Mouse (Mus musculus) right cerebral cortex, postnatal 10 days (tissue): ENCODE data around the gene Myo10.
A peak's percentile ranks its signal among the peaks of the same experiment; 100 is the strongest.

Experiments used
- DNase-seq, 2 experiments: peaks; one replicate each; pipeline ENCODE4 v3.0.0; 2021; ENCODE audit warnings: low spot score in 2 of 2

Gene Myo10

DNA sequence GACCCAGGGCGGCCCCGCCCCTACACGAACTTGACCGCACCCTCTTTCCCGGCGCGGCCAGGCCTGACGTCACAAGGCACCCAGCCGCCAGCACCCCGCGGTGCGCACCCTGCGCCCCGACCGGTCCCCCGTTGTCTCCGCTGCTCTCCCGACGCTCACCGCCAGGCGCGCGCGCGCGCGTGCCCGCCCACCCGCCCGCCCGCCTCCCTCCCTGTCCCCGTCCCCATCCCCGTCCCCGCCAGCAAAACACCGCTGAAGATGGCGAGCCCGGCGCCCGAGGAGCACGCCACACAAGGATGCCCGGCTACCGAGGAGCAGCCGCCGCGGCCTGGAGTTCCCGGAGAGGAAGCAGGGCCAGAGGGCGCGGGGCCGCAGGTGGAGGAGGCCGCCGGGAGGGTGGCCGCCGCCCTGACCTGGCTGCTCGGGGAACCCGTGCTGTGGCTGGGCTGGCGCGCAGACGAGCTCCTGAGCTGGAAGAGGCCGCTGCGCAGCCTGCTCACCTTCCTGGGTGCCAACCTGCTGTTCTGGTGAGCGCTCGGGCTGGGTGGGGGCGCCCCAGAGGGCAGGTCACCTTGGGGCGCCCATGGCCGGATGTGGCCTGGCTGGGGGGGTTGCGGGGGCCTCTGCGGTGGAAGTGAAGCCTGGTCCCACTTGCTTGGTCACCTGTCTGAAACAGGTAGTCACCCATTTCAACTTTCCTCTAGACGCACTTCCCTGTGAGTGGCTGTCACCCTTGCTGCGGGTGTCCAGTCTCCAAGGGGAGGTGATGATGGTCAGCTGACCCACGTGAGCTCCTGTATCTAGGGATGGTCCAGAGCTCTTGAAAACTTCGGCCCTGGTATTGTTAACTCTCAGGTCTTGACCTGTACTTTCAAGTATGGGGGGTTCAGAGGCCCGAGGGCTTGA lies 221.0 kb downstream of the Myo10 start, which contains the start of gene Retreg1:
Retreg1 (plus strand) TSS at position 95 of the 906 bp plus-strand sequence.
- DNase-seq = peak; percentile 78 to 80

DNA sequence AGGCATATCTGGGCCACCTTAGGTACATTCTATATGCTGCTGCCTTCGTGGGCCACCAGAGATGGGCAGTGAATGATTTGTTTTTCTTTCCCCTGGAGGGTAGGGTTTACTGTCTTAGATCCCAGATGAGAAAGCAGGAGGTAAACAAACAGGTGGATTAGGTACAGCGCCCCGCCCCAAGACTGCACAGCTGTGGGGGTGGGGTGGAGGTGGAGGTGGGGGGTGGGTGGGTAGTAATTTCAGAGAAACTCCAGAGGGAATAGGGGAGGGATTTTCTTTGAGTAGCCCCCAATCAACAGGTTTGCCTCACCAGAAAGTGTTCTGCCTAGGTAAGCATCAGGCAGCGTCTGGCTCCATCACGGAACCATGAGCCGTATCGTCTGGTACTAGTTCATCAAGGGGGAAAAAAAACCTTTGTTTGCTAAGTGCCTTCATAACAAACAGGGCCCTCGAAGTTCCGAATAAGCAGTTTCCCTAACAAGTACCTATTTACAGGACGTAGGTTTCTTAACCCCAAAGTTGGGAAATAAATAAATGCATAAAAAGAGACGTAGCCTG lies 221.8 kb downstream of the Myo10 start:
- DNase-seq = no peak

GRCm38 (mm10) chr15:25844771-25845170 lies 222.4 kb downstream of the Myo10 start:
- no peak for DNase-seq

GRCm38 (mm10) chr15:25847576-25848168 lies 225.3 kb downstream of the Myo10 start:
- no peak for DNase-seq

DNA sequence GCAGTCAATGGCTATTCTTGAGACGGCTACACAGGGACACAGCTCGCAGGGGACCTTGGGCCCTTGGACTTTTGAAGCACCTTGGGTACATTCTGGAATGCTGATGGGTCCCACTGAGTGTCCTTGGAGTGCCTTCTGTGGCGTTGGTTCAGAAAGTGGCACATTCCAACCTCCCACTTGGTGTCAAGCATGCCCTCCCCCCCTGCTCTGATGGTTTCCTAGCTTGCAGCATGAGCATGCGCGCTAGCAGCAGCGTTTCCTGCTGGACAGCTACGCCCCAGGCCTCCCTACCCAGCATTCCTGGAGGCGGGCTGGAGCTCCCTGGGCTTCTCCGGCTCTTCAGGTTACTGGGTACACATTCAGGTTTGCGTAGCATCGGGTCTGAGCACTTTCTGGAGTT lies 228.2 kb downstream of the Myo10 start:
- DNase-seq = no peak

GRCm38 (mm10) chr15:25854270-25854904 lies 232.1 kb downstream of the Myo10 start:
- no peak for DNase-seq

- DNase-seq = no peak
Observed at GRCm38 (mm10) chr15:25858611-25859058, 236.3 kb downstream of the Myo10 start.

DNA sequence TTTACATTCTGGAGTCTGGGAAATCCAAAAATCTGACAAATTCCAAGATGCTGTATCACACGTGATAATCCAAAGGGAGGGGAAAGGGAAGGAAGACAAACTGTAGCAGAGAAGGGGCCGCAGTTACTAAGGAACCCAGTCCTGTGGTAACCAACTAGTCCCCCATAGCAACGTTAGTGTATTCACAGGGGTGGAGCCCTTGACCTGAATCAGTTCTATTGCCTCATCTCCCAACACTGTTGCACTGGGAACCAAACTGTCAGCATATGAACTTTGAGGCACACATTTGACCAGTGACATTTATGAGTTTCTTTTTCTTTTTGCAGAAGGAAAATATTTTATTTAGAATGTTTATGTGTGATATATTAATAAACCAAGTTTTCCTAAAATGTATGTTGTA lies 237.1 kb downstream of the Myo10 start:
- DNase-seq = no peak

DNA sequence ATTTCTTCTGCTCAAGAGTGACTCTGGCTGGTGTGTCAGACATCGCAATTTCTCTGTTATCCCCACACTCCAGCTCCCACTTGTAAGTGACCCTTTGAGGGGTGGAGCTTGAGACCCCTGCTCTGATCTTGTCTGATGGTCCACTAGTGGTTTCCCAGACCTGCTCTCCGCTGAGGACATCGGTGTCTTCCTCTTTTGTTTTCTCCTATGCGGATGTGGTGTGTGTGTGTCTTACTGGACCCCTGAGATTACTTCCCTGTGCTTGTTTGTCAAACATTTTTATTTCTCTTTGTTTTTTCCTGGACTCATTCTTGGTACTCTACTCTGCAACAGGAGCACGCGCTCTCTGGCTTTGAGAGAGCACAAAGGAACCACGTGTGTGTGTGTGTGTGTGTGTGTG lies 239.6 kb downstream of the Myo10 start:
- no peak for DNase-seq
